Mouse (Mus musculus): ENCODE data around the gene Gm20662. TPM values are rescaled to one million over a fixed set of nuclear protein-coding genes. Genes with fewer than 3 reads are reported as not detected.
A peak's percentile ranks its signal among the peaks of the same experiment; 100 is the strongest.

Gene Gm20662
- polyA plus RNA-seq, 1 experiment from 2014 or later = 0.98 TPM

- Histone ChIP-seq H3K9me3 (no peaks in the 10 kb centered on the region), H3K4me3 (no peak overlapping the region), H3K4me2 (replicated peaks) (no peak overlapping the region), H3K27me3 (no peaks in the 10 kb centered on the region), H3K9ac (replicated peaks) (no peak overlapping the region), H3K36me3 (peaks cover 46% of the 10 kb centered on the region; the same call in 1 of the 2 replicates), H3K27ac (replicated peaks) (no peak overlapping the region), H3K4me1 (peaks cover 3% of the 10 kb centered on the region; the same call in 1 of the 2 replicates)
- ATAC-seq (ENCODE audit: low FRiP score, low read depth) = peak; percentile 50; the same call in 1 of the 2 replicates
- 48% methylated on average over 5 of the region's 5 CpGs for WGBS
These were observed 69.4 kb downstream of the Gm20662 start for GRCm38 (mm10) chr9:108065491-108066011.

GRCm38 (mm10) chr9:108067199-108067598 is 71.0 kb downstream of the Gm20662 start:
- H3K27ac ChIP-seq (replicated peaks) = no peak overlapping the region
- WGBS = 78% methylated on average over 7 of the region's 7 CpGs
- H3K27me3 ChIP-seq = no peaks in the 10 kb centered on the region
- H3K9ac ChIP-seq (replicated peaks) = no peak overlapping the region
- H3K36me3 ChIP-seq = peaks cover 46% of the 10 kb centered on the region; the same call in 1 of the 2 replicates
- ATAC-seq (ENCODE audit: low FRiP score, low read depth) = no peak
- H3K9me3 ChIP-seq = no peaks in the 10 kb centered on the region
- H3K4me1 ChIP-seq = peaks cover 3% of the 10 kb centered on the region; the same call in 1 of the 2 replicates
- no peak overlapping the region for H3K4me2 ChIP-seq (replicated peaks)
- no peak overlapping the region for H3K4me3 ChIP-seq

GRCm38 (mm10) chr9:108067900-108068299 is 71.8 kb downstream of the Gm20662 start:
- Histone ChIP-seq H3K27me3 (no peaks in the 10 kb centered on the region), H3K27ac (replicated peaks) (no peak overlapping the region), H3K4me1 (peaks cover 3% of the 10 kb centered on the region; the same call in 1 of the 2 replicates), H3K9ac (replicated peaks) (no peak overlapping the region), H3K4me3 (no peak overlapping the region), H3K4me2 (replicated peaks) (no peak overlapping the region), H3K36me3 (peaks cover 40% of the 10 kb centered on the region; the same call in 1 of the 2 replicates), H3K9me3 (no peaks in the 10 kb centered on the region)
- peak; percentile 45; the same call in 1 of the 2 replicates for ATAC-seq (ENCODE audit: low FRiP score, low read depth)
- 22% methylated on average over 8 of the region's 8 CpGs for WGBS

GRCm38 (mm10) chr9:108069007-108069406 is 72.9 kb downstream of the Gm20662 start:
- H3K4me2 ChIP-seq (replicated peaks) = no peak overlapping the region
- peaks cover 3% of the 10 kb centered on the region; the same call in 1 of the 2 replicates for H3K4me1 ChIP-seq
- H3K27ac ChIP-seq (replicated peaks) = no peak overlapping the region
- no peaks in the 10 kb centered on the region for H3K9me3 ChIP-seq
- no peak overlapping the region for H3K9ac ChIP-seq (replicated peaks)
- no peaks in the 10 kb centered on the region for H3K27me3 ChIP-seq
- no peak overlapping the region for H3K4me3 ChIP-seq
- whole genome bisulfite sequencing = 91% methylated on average over 9 of the region's 9 CpGs
- ATAC-seq (ENCODE audit: low FRiP score, low read depth) = no peak
- peaks cover 34% of the 10 kb centered on the region; the same call in 1 of the 2 replicates for H3K36me3 ChIP-seq

GRCm38 (mm10) chr9:108069529-108069928 is 73.4 kb downstream of the Gm20662 start:
- H3K4me3 ChIP-seq = no peak overlapping the region
- no peaks in the 10 kb centered on the region for H3K9me3 ChIP-seq
- H3K36me3 ChIP-seq = peaks cover 34% of the 10 kb centered on the region; the same call in 1 of the 2 replicates
- no peak overlapping the region for H3K4me2 ChIP-seq (replicated peaks)
- no peak overlapping the region for H3K9ac ChIP-seq (replicated peaks)
- H3K27me3 ChIP-seq = no peaks in the 10 kb centered on the region
- no peak for ATAC-seq (ENCODE audit: low FRiP score, low read depth)
- WGBS = 88% methylated on average over 7 of the region's 7 CpGs
- H3K4me1 ChIP-seq = peaks cover 3% of the 10 kb centered on the region; the same call in 1 of the 2 replicates
- no peak overlapping the region for H3K27ac ChIP-seq (replicated peaks)

GRCm38 (mm10) chr9:108071801-108072200 is 75.7 kb downstream of the Gm20662 start:
- Histone ChIP-seq H3K4me3 (no peak overlapping the region), H3K9ac (replicated peaks) (no peak overlapping the region), H3K9me3 (no peaks in the 10 kb centered on the region), H3K27ac (replicated peaks) (no peak overlapping the region), H3K4me2 (replicated peaks) (no peak overlapping the region), H3K36me3 (peaks cover 29% of the 10 kb centered on the region; the same call in 1 of the 2 replicates), H3K27me3 (no peaks in the 10 kb centered on the region), H3K4me1 (peaks cover 3% of the 10 kb centered on the region; the same call in 1 of the 2 replicates)
- no peak for ATAC-seq (ENCODE audit: low FRiP score, low read depth)
- WGBS = 92% methylated on average over 4 of the region's 4 CpGs

GRCm38 (mm10) chr9:108072481-108072924 is 76.4 kb downstream of the Gm20662 start:
- Histone ChIP-seq H3K4me1 (peaks cover 3% of the 10 kb centered on the region; the same call in 1 of the 2 replicates), H3K4me3 (no peak overlapping the region), H3K36me3 (peaks cover 29% of the 10 kb centered on the region; the same call in 1 of the 2 replicates), H3K4me2 (replicated peaks) (no peak overlapping the region), H3K9me3 (no peaks in the 10 kb centered on the region), H3K9ac (replicated peaks) (no peak overlapping the region), H3K27ac (replicated peaks) (peak overlapping the region; percentile 52; the same call in 1 of the 2 replicates), H3K27me3 (no peaks in the 10 kb centered on the region)
- 49% methylated on average over 9 of the region's 9 CpGs for WGBS
- no peak for ATAC-seq (ENCODE audit: low FRiP score, low read depth)

GRCm38 (mm10) chr9:108073141-108073930 is 77.2 kb downstream of the Gm20662 start:
- 59% methylated on average over 7 of the region's 7 CpGs for WGBS
- H3K4me2 ChIP-seq (replicated peaks) = no peak overlapping the region
- no peak overlapping the region for H3K4me3 ChIP-seq
- H3K27ac ChIP-seq (replicated peaks) = no peak overlapping the region
- no peak for ATAC-seq (ENCODE audit: low FRiP score, low read depth)
- no peaks in the 10 kb centered on the region for H3K27me3 ChIP-seq
- H3K36me3 ChIP-seq = peaks cover 29% of the 10 kb centered on the region; the same call in 1 of the 2 replicates
- H3K4me1 ChIP-seq = peaks cover 7% of the 10 kb centered on the region
- H3K9me3 ChIP-seq = no peaks in the 10 kb centered on the region
- no peak overlapping the region for H3K9ac ChIP-seq (replicated peaks)

GRCm38 (mm10) chr9:108080168-108080567 is 84.0 kb downstream of the Gm20662 start, which contains the start of gene Mst1:
TSS of gene Mst1 (plus strand) at chr9:108080436.
- WGBS = 75% methylated on average over 5 of the region's 5 CpGs
- peak within 1 kb of the TSS; percentile 76 for H3K4me3 ChIP-seq
- H3K4me1 ChIP-seq = peaks cover 18% of the 10 kb centered on the region
- no peaks in the 10 kb centered on the region for H3K9me3 ChIP-seq
- peak within 1 kb of the TSS; percentile 85 for H3K9ac ChIP-seq (replicated peaks)
- no peak for ATAC-seq (ENCODE audit: low FRiP score, low read depth)
- peaks cover 43% of the 10 kb centered on the region for H3K27me3 ChIP-seq
- no peak within 1 kb of the TSS for H3K27ac ChIP-seq (replicated peaks)
- peak within 1 kb of the TSS; percentile 93 for H3K4me2 ChIP-seq (replicated peaks)
- H3K36me3 ChIP-seq = peaks cover 11% of the 10 kb centered on the region

GRCm38 (mm10) chr9:108082549-108082948 is 86.4 kb downstream of the Gm20662 start:
- peaks cover 35% of the 10 kb centered on the region for H3K36me3 ChIP-seq
- peaks cover 18% of the 10 kb centered on the region for H3K4me1 ChIP-seq
- H3K4me2 ChIP-seq (replicated peaks) = 0 out of 2 replicates have a peak overlapping the region, but pooled peaks have one; percentile 3
- H3K4me3 ChIP-seq = no peak overlapping the region
- no peak for ATAC-seq (ENCODE audit: low FRiP score, low read depth)
- H3K9ac ChIP-seq (replicated peaks) = 0 out of 2 replicates have a peak overlapping the region, but pooled peaks have one; percentile 8
- H3K9me3 ChIP-seq = no peaks in the 10 kb centered on the region
- H3K27me3 ChIP-seq = peaks cover 43% of the 10 kb centered on the region
- WGBS = 8% methylated on average over 19 of the region's 19 CpGs
- no peak overlapping the region for H3K27ac ChIP-seq (replicated peaks)

- Histone ChIP-seq H3K4me3 (no peak within 1 kb of the TSS), H3K27me3 (peaks cover 43% of the 10 kb centered on the region), H3K4me2 (replicated peaks) (0 out of 2 replicates have a peak within 1 kb of the TSS, but pooled peaks have one; percentile 3), H3K36me3 (peaks cover 40% of the 10 kb centered on the region), H3K27ac (replicated peaks) (no peak within 1 kb of the TSS), H3K9me3 (no peaks in the 10 kb centered on the region), H3K4me1 (peaks cover 15% of the 10 kb centered on the region), H3K9ac (replicated peaks) (0 out of 2 replicates have a peak within 1 kb of the TSS, but pooled peaks have one; percentile 8)
- no peak for ATAC-seq (ENCODE audit: low FRiP score, low read depth)
- WGBS = 38% methylated on average over 12 of the region's 12 CpGs
These were observed 86.9 kb downstream of the Gm20662 start, which contains the start of gene Rnf123 for GRCm38 (mm10) chr9:108082988-108083431. TSS of gene Rnf123 (minus strand) at chr9:108083346.

All from midbrain, embryonic 12.5 days (tissue).